ENCODE assay signal across 13 mouse cellular contexts in the genomic region with DNA sequence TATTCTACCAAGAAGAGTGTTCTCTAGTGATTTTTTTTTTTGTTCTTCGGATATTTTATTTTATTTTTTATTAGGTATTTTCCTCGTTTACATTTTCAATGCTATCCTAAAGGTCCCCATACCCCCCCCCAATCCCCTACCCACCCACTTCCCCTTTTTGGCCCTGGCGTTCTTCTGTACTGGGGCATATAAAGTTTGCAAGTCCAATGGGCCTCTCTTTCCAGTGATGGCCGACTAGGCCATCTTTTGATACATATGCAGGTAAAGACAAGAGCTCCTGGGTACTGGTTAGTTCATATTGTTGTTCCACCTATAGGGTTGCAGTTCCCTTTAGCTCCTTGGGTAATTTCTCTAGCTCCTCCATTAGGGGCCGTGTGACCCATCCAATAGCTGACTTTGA. TPM values are rescaled to one million over a fixed set of nuclear protein-coding genes. Genes with fewer than 3 reads are reported as not detected.
"Had no signal": no experiment of that assay in that cellular context is flagged by ENCODE, and none has a peak within 500 bp of the region (broad histone marks: within the 10 kb centered on the region; RNA-seq: fewer than 3 reads in every experiment).

No protein-coding gene starts in this region.

RNA-seq across cellular contexts. Expression of gene Gm3159, which starts 3.9 kb away (rescaled TPM):
- total RNA-seq: common myeloid progenitor, adult 5-6 weeks; forebrain, postnatal 0 days; gastrocnemius, adult 18-20 months; gastrocnemius, adult 8-10 months; gastrocnemius, postnatal 10 days; gastrocnemius, postnatal 14 days; gastrocnemius, postnatal 25 days; gastrocnemius, postnatal 36 days; gastrocnemius, postnatal 4 days; granulocyte monocyte progenitor cell, adult 5-6 weeks; heart, adult 18-20 months; heart, adult 2 months; heart, adult 8-10 months had no signal

RNA-seq across cellular contexts. Expression of gene Gm3164, which starts 14.0 kb away (rescaled TPM):
- total RNA-seq: common myeloid progenitor, adult 5-6 weeks; gastrocnemius, postnatal 25 days; granulocyte monocyte progenitor cell, adult 5-6 weeks had no signal

RNA-seq across cellular contexts. Expression of gene Gm3173, which starts 29.5 kb away (rescaled TPM):
- total RNA-seq: common myeloid progenitor, adult 5-6 weeks; gastrocnemius, adult 18-20 months; gastrocnemius, adult 8-10 months; gastrocnemius, postnatal 10 days; gastrocnemius, postnatal 14 days; gastrocnemius, postnatal 25 days; gastrocnemius, postnatal 36 days; gastrocnemius, postnatal 4 days; granulocyte monocyte progenitor cell, adult 5-6 weeks; heart, adult 18-20 months had no signal
